Mouse (Mus musculus): ENCODE results near the gene Gm11444.

Gm11444 gene

GRCm38 (mm10) chr11:85835001-85835752 is 15.0 kb downstream of the Gm11444 start:
- DNase-seq, result no peak

- no peak for DNase-seq
Measured at GRCm38 (mm10) chr11:85834386-85834931, 15.7 kb downstream of the Gm11444 start.

GRCm38 (mm10) chr11:85833761-85834385 is 16.3 kb downstream of the Gm11444 start:
- no peak for DNase-seq

- no peak for DNase-seq
Measured at GRCm38 (mm10) chr11:85833081-85833521, 17.0 kb downstream of the Gm11444 start.

- no peak for DNase-seq
Measured at GRCm38 (mm10) chr11:85832231-85832924, 17.8 kb downstream of the Gm11444 start, which contains the start of gene Tbx2. Tbx2 (plus strand) TSS chr11:85832551.

GRCm38 (mm10) chr11:85831656-85832230 is 18.4 kb downstream of the Gm11444 start:
- DNase-seq, result no peak

GRCm38 (mm10) chr11:85830901-85831341 is 19.2 kb downstream of the Gm11444 start:
- DNase-seq, result no peak

GRCm38 (mm10) chr11:85829520-85830440 is 20.4 kb downstream of the Gm11444 start:
- no peak for DNase-seq

- DNase-seq, result no peak
Measured at GRCm38 (mm10) chr11:85828691-85829519, 21.2 kb downstream of the Gm11444 start.

- no peak for DNase-seq
Measured at GRCm38 (mm10) chr11:85827342-85827741, 22.8 kb downstream of the Gm11444 start.

GRCm38 (mm10) chr11:85825823-85826222 is 24.3 kb downstream of the Gm11444 start:
- DNase-seq, result no peak

GRCm38 (mm10) chr11:85825031-85825430 is 25.1 kb downstream of the Gm11444 start:
- no peak for DNase-seq

GRCm38 (mm10) chr11:85823794-85824193 is 26.3 kb downstream of the Gm11444 start:
- DNase-seq, result no peak

GRCm38 (mm10) chr11:85823181-85823580 is 27.0 kb downstream of the Gm11444 start:
- DNase-seq, result peak; percentile 67

- DNase-seq, result no peak
Measured at GRCm38 (mm10) chr11:85821659-85822058, 28.5 kb downstream of the Gm11444 start.

- DNase-seq, result no peak
Measured at GRCm38 (mm10) chr11:85820959-85821358, 29.2 kb downstream of the Gm11444 start.

GRCm38 (mm10) chr11:85818401-85818800 is 31.7 kb downstream of the Gm11444 start:
- DNase-seq, result no peak

- no peak for DNase-seq
Measured at GRCm38 (mm10) chr11:85816471-85816870, 33.7 kb downstream of the Gm11444 start.

GRCm38 (mm10) chr11:85814678-85815077 is 35.5 kb downstream of the Gm11444 start:
- DNase-seq, result no peak

- DNase-seq, result no peak
Measured at GRCm38 (mm10) chr11:85812201-85812966, 37.7 kb downstream of the Gm11444 start.

Measured in right cerebral cortex, postnatal 14 days (tissue).